Mouse (Mus musculus): ENCODE data around the gene Myrfl.

- no peak for TF ChIP-seq GATA1 (IDR thresholded peaks at IDR 0.05; ENCODE audit: borderline replicate concordance, low read length)
- TF ChIP-seq FLI1 (IDR thresholded peaks at IDR 0.05; ENCODE audit: low read length), result no peak
These were observed at the start of gene Myrfl for GRCm38 (mm10) chr10:116896336-116897177.

Data from megakaryocyte, embryonic 14.5 days (primary cell).